In the genomic region with DNA sequence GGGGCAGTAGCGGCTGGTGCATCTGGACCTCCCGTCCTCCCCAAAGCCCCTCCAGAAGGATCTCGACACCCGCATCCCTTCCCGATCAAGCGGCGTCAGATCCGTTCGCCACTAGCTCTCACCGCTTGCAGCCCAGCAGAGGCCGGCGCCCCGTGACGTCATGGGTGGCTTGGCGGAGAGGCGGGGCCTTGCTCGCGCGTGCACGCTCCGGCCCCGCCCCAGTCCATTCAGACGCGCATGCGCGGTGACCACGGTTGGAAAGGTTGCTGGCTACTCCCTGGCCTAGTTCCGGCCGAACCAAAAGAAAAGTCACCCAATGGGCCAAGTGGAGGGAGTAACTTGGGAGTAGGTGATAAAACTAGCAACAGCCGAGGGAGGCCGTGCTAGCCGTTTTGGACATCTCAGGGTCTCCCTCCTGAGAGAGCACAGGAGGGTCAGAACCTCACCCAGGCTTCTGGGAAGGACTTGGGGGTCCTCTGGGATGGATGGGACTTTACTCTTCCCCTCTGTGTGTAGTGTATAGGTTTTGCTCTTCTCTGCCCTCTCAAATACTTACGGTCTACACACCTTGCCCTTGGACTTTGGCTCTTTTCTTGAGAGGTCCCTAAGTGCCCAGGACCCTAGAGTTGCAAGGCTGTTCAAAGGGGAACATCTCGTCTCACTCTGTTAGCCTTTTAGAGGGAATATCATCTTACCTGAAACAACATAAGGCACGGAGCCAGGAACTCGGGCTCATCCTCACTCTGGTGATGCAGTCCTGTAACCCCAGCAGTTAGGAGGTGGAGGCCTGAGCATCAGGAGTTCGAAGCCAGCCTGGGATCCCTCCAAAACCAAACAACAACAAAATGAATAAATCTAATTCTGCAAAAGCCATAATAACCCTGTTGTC, we compare ENCODE assay signal across 8 mouse cellular contexts. TPM values are rescaled to one million over a fixed set of nuclear protein-coding genes. Genes with fewer than 3 reads are reported as not detected.
A peak's percentile ranks its signal among the peaks of the same experiment; 100 is the strongest.
DNase-seq lines count a peak whose midpoint lies in the region; TF ChIP-seq lines count a peak whose summit lies in the region.

No protein-coding gene starts in this region.

- peak overlapping the region; percentile 96 for H3K27ac ChIP-seq in gastrocnemius, adult 2 months

- DNase-seq in WW6 (ENCODE audit: low read depth, low spot score): peak; percentile 75
- peak; percentile 97 to 98 for DNase-seq in cerebellum, postnatal 4 days (ENCODE audit: low spot score in 2 of 2)
- peak; percentile 99 for DNase-seq in gastrocnemius, adult 2 months
- peak; percentile 75 for DNase-seq in hindlimb bud, embryonic 11.5 days (ENCODE audit: extremely low spot score, low read depth, low spot score)
- DNase-seq in left cerebral cortex, adult 8-10 months (ENCODE audit: low spot score in 2 of 2): peak; percentile 89 to 91
- DNase-seq in right cerebral cortex, postnatal 10 days (ENCODE audit: low spot score in 2 of 2): peak; percentile 95 to 98
- peak; percentile 99 for DNase-seq in urinary bladder, postnatal 25 days (ENCODE audit: low spot score)

- H3K4me1 ChIP-seq in megakaryocyte, embryonic 14.5 days: peaks cover 38% of the 10 kb centered on the region

- TF ChIP-seq CTCF in gastrocnemius, adult 2 months (IDR thresholded peaks at IDR 0.05): no peak

- peak overlapping the region; percentile 79 for H3K4me3 ChIP-seq in gastrocnemius, adult 2 months
- peak overlapping the region; percentile 99 for H3K4me3 ChIP-seq in megakaryocyte, embryonic 14.5 days (replicated peaks)

- H3K27me3 ChIP-seq in megakaryocyte, embryonic 14.5 days (replicated peaks): peaks cover 5% of the 10 kb centered on the region

- no peaks in the 10 kb centered on the region for H3K9me3 ChIP-seq in megakaryocyte, embryonic 14.5 days

- H3K36me3 ChIP-seq in megakaryocyte, embryonic 14.5 days (replicated peaks; ENCODE audit: low read length): peaks cover 30% of the 10 kb centered on the region

- intact Hi-C loops in gastrocnemius, adult 2 months (cut with DNase I): loop anchor here (2.0 to 5.0 kb wide), 4 partner anchors 14 to 141 kb away; a partner anchor contains a TSS

RNA-seq across cellular contexts. Expression of a gene that starts 13.8 kb away (rescaled TPM):
- 10 to 100 TPM; 22.3 to 23.5 TPM for total RNA-seq in gastrocnemius, adult 2 months (2021)
- total RNA-seq in left cerebral cortex, adult 8-10 months (2022): 100 to 1,000 TPM; 146 to 153 (median 152) TPM
- 159 and 479 TPM in 2 replicates for polyA plus RNA-seq in megakaryocyte, embryonic 14.5 days (2012; ENCODE audit: insufficient read depth, low replicate concordance)

RNA-seq across cellular contexts. Expression of a gene that starts 24.4 kb away (rescaled TPM):
- total RNA-seq in gastrocnemius, adult 2 months (2021): 10 to 100 TPM; 10.9 to 11.3 TPM
- 10 to 100 TPM; 20.8 to 25.4 (median 22.8) TPM for total RNA-seq in left cerebral cortex, adult 8-10 months (2022)
- 50.9 TPM in 2 replicates for polyA plus RNA-seq in megakaryocyte, embryonic 14.5 days (2012; ENCODE audit: insufficient read depth, low replicate concordance)

RNA-seq across cellular contexts. Expression of a gene that starts 30.3 kb away (rescaled TPM):
- total RNA-seq in gastrocnemius, adult 2 months (2021): 1 to 10 TPM; 2.5 to 2.9 TPM
- 100 to 1,000 TPM; 153 to 158 (median 156) TPM for total RNA-seq in left cerebral cortex, adult 8-10 months (2022)
- polyA plus RNA-seq in megakaryocyte, embryonic 14.5 days (2012; ENCODE audit: insufficient read depth, low replicate concordance): 26.4 and 59.2 TPM in 2 replicates

RNA-seq across cellular contexts. Expression of a gene that starts 36.2 kb away (rescaled TPM):
- total RNA-seq in gastrocnemius, adult 2 months (2021): 10 to 100 TPM in 1 of 2 experiments, 1 to 10 TPM in 1; 8.7 to 12.9 TPM
- total RNA-seq in left cerebral cortex, adult 8-10 months (2022): 10 to 100 TPM; 48.0 to 61.8 (median 51.8) TPM
- 823 and 1,411 TPM in 2 replicates for polyA plus RNA-seq in megakaryocyte, embryonic 14.5 days (2012; ENCODE audit: insufficient read depth, low replicate concordance)

RNA-seq across cellular contexts. Expression of a gene that starts 36.6 kb away (rescaled TPM):
- 1 to 10 TPM; 5.3 to 6.3 TPM for total RNA-seq in gastrocnemius, adult 2 months (2021)
- 10 to 100 TPM; 32.6 to 47.7 (median 40.7) TPM for total RNA-seq in left cerebral cortex, adult 8-10 months (2022)
- 9.3 and 60.8 TPM in 2 replicates for polyA plus RNA-seq in megakaryocyte, embryonic 14.5 days (2012; ENCODE audit: insufficient read depth, low replicate concordance)

Comparison
In these comparisons a context has a peak if more than half of its experiments do, and no peak if none do; other contexts are left out.
1. Peak in every context shown above with its lines: DNase-seq, H3K4me3 ChIP-seq and H3K27ac ChIP-seq.
2. RNA of a gene that starts 13.8 kb away (total RNA-seq): 146 to 153 TPM in left cerebral cortex, adult 8-10 months; 22.3 to 23.5 TPM in gastrocnemius, adult 2 months; every median in the first group is over 4 times any median in the second.
3. RNA of a gene that starts 30.3 kb away (total RNA-seq): 153 to 158 TPM in left cerebral cortex, adult 8-10 months; 2.5 to 2.9 TPM in gastrocnemius, adult 2 months; every median in the first group is over 10 times any median in the second.